Mouse (Mus musculus): ENCODE data around the gene Adcyap1r1.

DNA sequence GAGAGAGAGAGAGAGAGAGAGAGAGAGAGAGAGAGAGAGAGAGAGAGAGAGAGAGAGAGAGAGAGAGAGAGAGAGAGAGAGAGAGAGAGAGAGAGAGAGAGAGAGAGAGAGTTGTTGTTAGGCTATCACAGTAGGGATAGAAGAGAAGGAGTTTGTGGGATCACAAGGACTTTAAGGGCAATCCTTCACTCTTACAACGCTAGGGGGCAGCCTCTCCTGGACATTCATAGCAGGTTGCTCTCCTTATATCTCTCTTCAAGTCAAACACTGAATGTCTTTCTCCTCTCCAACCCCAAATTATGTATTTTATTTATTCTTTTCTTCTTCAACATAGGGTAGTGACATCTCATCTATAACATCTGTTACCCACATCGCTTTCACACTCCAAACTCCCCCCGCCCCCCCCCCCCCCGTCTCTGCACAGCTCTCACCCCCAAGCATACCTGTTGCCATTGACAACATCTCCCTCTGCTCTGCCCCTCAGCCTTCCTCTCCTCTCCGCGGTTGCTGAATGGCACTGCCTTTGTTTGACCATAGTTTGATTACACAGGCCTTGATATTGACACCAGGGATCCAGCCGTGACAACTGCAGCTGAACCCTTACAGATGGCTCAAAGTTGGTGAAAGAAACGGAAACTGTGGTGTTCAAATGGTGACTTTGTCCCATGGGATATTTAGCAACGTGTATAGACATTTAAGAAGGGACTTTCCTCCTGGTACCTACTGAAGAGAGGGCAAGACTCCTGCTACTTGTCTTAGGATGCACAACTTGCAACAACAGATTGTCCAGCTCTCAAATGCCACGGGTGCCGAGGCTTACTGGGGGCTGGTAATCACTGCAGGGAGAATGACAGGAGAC is 68.7 kb downstream of the Adcyap1r1 start:
- TF ChIP-seq GATA1 (IDR thresholded peaks at IDR 0.05; ENCODE audit: low read length) (no peak), TAL1 (IDR thresholded peaks at IDR 0.05; ENCODE audit: low read length) (no peak)
